Mouse (Mus musculus) stomach, embryonic 14.5 days (tissue): ENCODE data around the gene Dcst1. TPM values are rescaled to one million over a fixed set of nuclear protein-coding genes. Genes with fewer than 3 reads are reported as not detected.

Experiments
- ATAC-seq: fragments of 200-750 bp; cut with Nextera tagmentation; 2 replicates; pipeline ENCODE4 v1.8.0; 2017; ENCODE audit warnings: low read depth, moderate TSS enrichment; ENCODE audit not compliant: insufficient number of reproducible peaks, insufficient read depth, low FRiP score
- H3K27ac ChIP-seq: fragments of 300-500 bp; sonication (generic); 2 replicates; pipeline ENCODE4 v1.5.1; 2014; ENCODE audit warnings: mild to moderate bottlenecking, low read length, moderate library complexity, mixed read lengths
- H3K27me3 ChIP-seq: fragments of 300-500 bp; sonication (generic); 2 replicates; pipeline ENCODE4 v1.6.1; 2014; ENCODE audit warnings: low read length, control low read depth, mixed read lengths; ENCODE audit not compliant: control insufficient read depth, insufficient read depth
- H3K36me3 ChIP-seq: fragments of 300-500 bp; sonication (generic); 2 replicates; pipeline ENCODE4 v1.6.1; 2014; ENCODE audit warnings: mild to moderate bottlenecking, control low read depth, low read length, moderate library complexity, mixed read lengths; ENCODE audit not compliant: control insufficient read depth, insufficient read depth
- H3K4me1 ChIP-seq: fragments of 300-500 bp; sonication (generic); 2 replicates; pipeline ENCODE4 v1.6.1; 2014; ENCODE audit warnings: low read length, control low read depth, mixed read lengths; ENCODE audit not compliant: control insufficient read depth, insufficient read depth
- H3K4me2 ChIP-seq: fragments of 300-500 bp; sonication (generic); replicated peaks from 2 replicates; pipeline ENCODE4 v1.6.1; 2014; ENCODE audit warnings: low read depth, low read length, control low read depth
- H3K4me3 ChIP-seq: fragments of 300-500 bp; sonication (generic); 2 replicates; pipeline ENCODE4 v1.5.1; 2014; ENCODE audit warnings: low read depth, low read length, control low read depth
- H3K9ac ChIP-seq: fragments of 300-500 bp; sonication (generic); replicated peaks from 2 replicates; pipeline ENCODE4 v1.6.1; 2014; ENCODE audit warnings: low read depth, mild to moderate bottlenecking, control low read depth, low read length, moderate library complexity, mixed read lengths
- H3K9me3 ChIP-seq: fragments of 300-500 bp; sonication (generic); 2 replicates; pipeline ENCODE4 v1.6.1; 2016; ENCODE audit warnings: low read depth, low read length, control low read depth; ENCODE audit not compliant: control insufficient read depth
- WGBS: fragments of 180-500 bp; shearing (Covaris S2); extraction: QIAGEN DNeasy Blood & Tissue Kit; methylation state at CpG from one replicate; pipeline ENCODE4 v1.1.7; 2014; 5-methylcytosine and 5-hydroxymethylcytosine counted together
- polyA plus RNA-seq: library from polyadenylated mRNA; unstranded; fragments of >200 nt; fragmentation: Nextera tagmentation; extraction: Ambion mirVana; gene quantifications from 2 replicates; pipeline ENCODE4 v1.2.1, GENCODE M21; 2014

Gene Dcst1
- polyA plus RNA-seq, result 0.11 and 0.55 TPM in 2 replicates

GRCm38 (mm10) chr3:89365153-89365485, at the start of gene Dcst1:
Gene Dcst1, minus strand, starts transcription at chr3:89365253.
- H3K9ac ChIP-seq, result 0 out of 2 replicates have a peak within 1 kb of the TSS, but pooled peaks have one; percentile 33
- no peak for ATAC-seq
- WGBS, result 91% methylated on average over 11 of the region's 11 CpGs

GRCm38 (mm10) chr3:89411490-89412393, 46.7 kb upstream of the Dcst1 start, which contains the start of gene Flad1:
Gene Flad1, minus strand, starts transcription at chr3:89411870.
- Histone ChIP-seq H3K9me3 (no peaks in the 10 kb centered on the region), H3K4me2 (peak within 1 kb of the TSS; percentile 78), H3K9ac (peak within 1 kb of the TSS; percentile 48), H3K36me3 (peaks cover 26% of the 10 kb centered on the region), H3K27ac (peak within 1 kb of the TSS; percentile 39; the same call in 1 of the 2 replicates), H3K4me1 (peaks cover 9% of the 10 kb centered on the region; the same call in 1 of the 2 replicates), H3K4me3 (peak within 1 kb of the TSS; percentile 62), H3K27me3 (no peaks in the 10 kb centered on the region)
- ATAC-seq, result peak; percentile 99
- WGBS, result 6% methylated on average over 28 of the region's 28 CpGs

More at GRCm38 (mm10) chr3:89365153-89365485, at the start of gene Dcst1:
- Histone ChIP-seq H3K4me3 (no peak within 1 kb of the TSS), H3K4me2 (no peak within 1 kb of the TSS), H3K36me3 (no peaks in the 10 kb centered on the region), H3K4me1 (0 out of 2 replicates have a peak, but pooled peaks cover 4% of the 10 kb centered on the region), H3K27me3 (no peaks in the 10 kb centered on the region), H3K27ac (no peak within 1 kb of the TSS), H3K9me3 (no peaks in the 10 kb centered on the region)

GRCm38 (mm10) chr3:89410864-89411263, 45.8 kb upstream of the Dcst1 start:
- H3K27me3 ChIP-seq, result no peaks in the 10 kb centered on the region
- peaks cover 20% of the 10 kb centered on the region for H3K36me3 ChIP-seq
- WGBS, result 78% methylated on average over 10 of the region's 10 CpGs
- H3K9me3 ChIP-seq, result no peaks in the 10 kb centered on the region
- peak overlapping the region; percentile 78 for H3K4me2 ChIP-seq
- peak overlapping the region; percentile 62 for H3K4me3 ChIP-seq
- no peak for ATAC-seq
- H3K27ac ChIP-seq, result no peak overlapping the region
- peak overlapping the region; percentile 48; the same call in 1 of the 2 replicates for H3K9ac ChIP-seq
- peaks cover 4% of the 10 kb centered on the region; the same call in 1 of the 2 replicates for H3K4me1 ChIP-seq

- H3K27ac ChIP-seq, result no peak overlapping the region
- peaks cover 10% of the 10 kb centered on the region for H3K36me3 ChIP-seq
- H3K4me1 ChIP-seq, result peaks cover 4% of the 10 kb centered on the region; the same call in 1 of the 2 replicates
- H3K4me3 ChIP-seq, result no peak overlapping the region
- no peak overlapping the region for H3K9ac ChIP-seq
- no peaks in the 10 kb centered on the region for H3K9me3 ChIP-seq
- H3K27me3 ChIP-seq, result no peaks in the 10 kb centered on the region
- no peak overlapping the region for H3K4me2 ChIP-seq
- 93% methylated on average over 3 of the region's 3 CpGs for WGBS
- no peak for ATAC-seq
Measured at GRCm38 (mm10) chr3:89409701-89410100, 44.6 kb upstream of the Dcst1 start.

- no peak for ATAC-seq
- H3K36me3 ChIP-seq, result peaks cover 3% of the 10 kb centered on the region
- peaks cover 4% of the 10 kb centered on the region; the same call in 1 of the 2 replicates for H3K4me1 ChIP-seq
- WGBS, result 62% methylated on average over 16 of the region's 16 CpGs
- H3K9ac ChIP-seq, result no peak overlapping the region
- H3K27me3 ChIP-seq, result no peaks in the 10 kb centered on the region
- H3K4me3 ChIP-seq, result no peak overlapping the region
- H3K27ac ChIP-seq, result no peak overlapping the region
- H3K4me2 ChIP-seq, result no peak overlapping the region
- H3K9me3 ChIP-seq, result no peaks in the 10 kb centered on the region
Measured at GRCm38 (mm10) chr3:89408448-89408847, 43.4 kb upstream of the Dcst1 start.

- no peaks in the 10 kb centered on the region for H3K9me3 ChIP-seq
- no peak for ATAC-seq
- H3K9ac ChIP-seq, result no peak overlapping the region
- no peak overlapping the region for H3K4me2 ChIP-seq
- H3K4me1 ChIP-seq, result peaks cover 4% of the 10 kb centered on the region; the same call in 1 of the 2 replicates
- H3K36me3 ChIP-seq, result peaks cover 12% of the 10 kb centered on the region; the same call in 1 of the 2 replicates
- no peaks in the 10 kb centered on the region for H3K27me3 ChIP-seq
- H3K4me3 ChIP-seq, result no peak overlapping the region
- no peak overlapping the region for H3K27ac ChIP-seq
- WGBS, result 87% methylated on average over 6 of the region's 6 CpGs
Measured at GRCm38 (mm10) chr3:89406887-89407286, 41.8 kb upstream of the Dcst1 start.

GRCm38 (mm10) chr3:89402693-89403092, 37.6 kb upstream of the Dcst1 start, which contains the start of gene Lenep:
Gene Lenep, minus strand, starts transcription at chr3:89402793.
- no peaks in the 10 kb centered on the region for H3K9me3 ChIP-seq
- no peak within 1 kb of the TSS for H3K4me2 ChIP-seq
- no peak within 1 kb of the TSS for H3K4me3 ChIP-seq
- WGBS, result 78% methylated on average over 5 of the region's 5 CpGs
- no peaks in the 10 kb centered on the region for H3K4me1 ChIP-seq
- no peak within 1 kb of the TSS for H3K9ac ChIP-seq
- no peak for ATAC-seq
- H3K36me3 ChIP-seq, result peaks cover 12% of the 10 kb centered on the region; the same call in 1 of the 2 replicates
- H3K27ac ChIP-seq, result no peak within 1 kb of the TSS
- H3K27me3 ChIP-seq, result no peaks in the 10 kb centered on the region

- Histone ChIP-seq H3K4me1 (peaks cover 6% of the 10 kb centered on the region; the same call in 1 of the 2 replicates), H3K4me3 (no peak overlapping the region), H3K27me3 (no peaks in the 10 kb centered on the region), H3K36me3 (peaks cover 12% of the 10 kb centered on the region; the same call in 1 of the 2 replicates), H3K27ac (no peak overlapping the region), H3K9ac (no peak overlapping the region), H3K9me3 (no peaks in the 10 kb centered on the region), H3K4me2 (no peak overlapping the region)
- no peak for ATAC-seq
- 88% methylated on average over 7 of the region's 7 CpGs for WGBS
Measured at GRCm38 (mm10) chr3:89401329-89401728, 36.3 kb upstream of the Dcst1 start.
